In genomic region chr6:72420901-72421300, GRCm38 (mm10) we compare ENCODE assay signal across 35 mouse cellular contexts.
"Had no signal": no experiment of that assay in that cellular context is flagged by ENCODE, and none has a peak within 500 bp of the region (broad histone marks: within the 10 kb centered on the region; RNA-seq: fewer than 3 reads in every experiment).

No protein-coding gene starts in this region.

- H3K9me3 ChIP-seq: heart, embryonic 10.5 days; heart, embryonic 12.5 days; heart, embryonic 13.5 days; heart, embryonic 15.5 days; hindbrain, embryonic 10.5 days; hindbrain, embryonic 12.5 days; hindbrain, embryonic 13.5 days; hindbrain, embryonic 15.5 days; intestine, embryonic 15.5 days; kidney, embryonic 15.5 days had no signal

- H3K4me1 ChIP-seq: hindbrain, embryonic 10.5 days; hindbrain, embryonic 12.5 days had no signal

- H3K9ac ChIP-seq: heart, embryonic 12.5 days; heart, embryonic 13.5 days; heart, embryonic 15.5 days; hindbrain, embryonic 12.5 days; hindbrain, embryonic 13.5 days; hindbrain, embryonic 14.5 days; hindbrain, embryonic 15.5 days; intestine, embryonic 15.5 days; kidney, embryonic 15.5 days had no signal

- H3K4me2 ChIP-seq: heart, embryonic 11.5 days; heart, embryonic 12.5 days; heart, embryonic 13.5 days; heart, embryonic 15.5 days; hindbrain, embryonic 12.5 days; hindbrain, embryonic 13.5 days; hindbrain, embryonic 14.5 days; hindbrain, embryonic 15.5 days; intestine, embryonic 15.5 days; kidney, embryonic 15.5 days had no signal

- H3K4me3 ChIP-seq: heart, embryonic 10.5 days; heart, embryonic 12.5 days; heart, embryonic 13.5 days; heart, embryonic 15.5 days; hindbrain, embryonic 10.5 days; hindbrain, embryonic 12.5 days; hindbrain, embryonic 13.5 days; hindbrain, embryonic 15.5 days; intestine, embryonic 15.5 days; kidney, embryonic 15.5 days; layer of hippocampus, adult 2 months had no signal

- H3K27me3 ChIP-seq: heart, embryonic 12.5 days; heart, embryonic 13.5 days; heart, embryonic 15.5 days; hindbrain, embryonic 12.5 days; hindbrain, embryonic 13.5 days; hindbrain, embryonic 15.5 days; intestine, embryonic 15.5 days; kidney, embryonic 15.5 days had no signal

- H3K27ac ChIP-seq: heart, embryonic 10.5 days; heart, embryonic 15.5 days; hindbrain, embryonic 10.5 days; hindbrain, embryonic 12.5 days; hindbrain, embryonic 13.5 days; hindbrain, embryonic 14.5 days; hindbrain, embryonic 15.5 days; hindbrain, postnatal 0 days; intestine, embryonic 15.5 days; kidney, embryonic 15.5 days; kidney, postnatal 0 days; layer of hippocampus, adult 2 months had no signal

- DNase-seq: heart, postnatal 10 days; heart, postnatal 14 days; heart, postnatal 36 days; heart, postnatal 4 days; kidney, adult 11 months; kidney, adult 18-20 months; kidney, adult 2 months; kidney, adult 8-10 months; kidney, adult 9 months; kidney, postnatal 10 days; kidney, postnatal 14 days; kidney, postnatal 25 days; kidney, postnatal 36 days; kidney, postnatal 4 days; layer of hippocampus, adult 9-11 months; layer of hippocampus, postnatal 36 days had no signal

- ATAC-seq: hindbrain, embryonic 16.5 days; hindbrain, postnatal 0 days; inflammation-experienced regulatory T-cells, adult 6 months; intestine, embryonic 15.5 days; intestine, embryonic 16.5 days; intestine, postnatal 0 days had no signal
